Mouse (Mus musculus) midbrain, embryonic 15.5 days (tissue): ENCODE measurements around the gene Agap1. TPM values are rescaled to one million over a fixed set of nuclear protein-coding genes. Genes with fewer than 3 reads are reported as not detected.

Experiments
- ATAC-seq: fragments of 200-750 bp; cut with Nextera tagmentation; replicated peaks from 2 replicates; pipeline ENCODE4 v1.8.0; 2017; ENCODE audit warnings: moderate TSS enrichment
- H3K27ac ChIP-seq: fragments of 300-500 bp; sonication (generic); 2 replicates; pipeline ENCODE4 v1.5.1; 2015; ENCODE audit warnings: mild to moderate bottlenecking, inconsistent platforms
- H3K27me3 ChIP-seq: fragments of 300-500 bp; sonication (generic); replicated peaks from 2 replicates; pipeline ENCODE4 v1.6.1; 2015; ENCODE audit warnings: inconsistent platforms
- H3K36me3 ChIP-seq: fragments of 300-500 bp; sonication (generic); replicated peaks from 2 replicates; pipeline ENCODE4 v1.6.1; 2015; ENCODE audit warnings: inconsistent platforms
- H3K4me1 ChIP-seq: fragments of 300-500 bp; sonication (generic); 2 replicates; pipeline ENCODE4 v1.6.1; 2015; ENCODE audit warnings: inconsistent platforms
- H3K4me2 ChIP-seq: fragments of 300-500 bp; sonication (generic); 2 replicates; pipeline ENCODE4 v1.6.1; 2015; ENCODE audit warnings: inconsistent platforms, mild to moderate bottlenecking, moderate library complexity
- H3K4me3 ChIP-seq: fragments of 300-500 bp; sonication (generic); 2 replicates; pipeline ENCODE4 v1.5.1; 2015; ENCODE audit warnings: mild to moderate bottlenecking, inconsistent platforms
- H3K9ac ChIP-seq: fragments of 300-500 bp; sonication (generic); 2 replicates; pipeline ENCODE4 v1.6.1; 2015; ENCODE audit warnings: mild to moderate bottlenecking, inconsistent platforms
- H3K9me3 ChIP-seq: fragments of 300-500 bp; sonication (generic); 2 replicates; pipeline ENCODE4 v1.6.1; 2016; ENCODE audit warnings: inconsistent platforms
- WGBS: fragments of 180-500 bp; shearing (Covaris S2); methylation state at CpG from one replicate; pipeline ENCODE4 v1.1.7; 2015; ENCODE audit warnings: mixed read lengths; 5-methylcytosine and 5-hydroxymethylcytosine counted together
- polyA plus RNA-seq: library from polyadenylated mRNA; unstranded; fragments of >200 nt; fragmentation: Nextera tagmentation; extraction: Ambion mirVana; gene quantifications from 2 replicates; pipeline ENCODE4 v1.2.1, GENCODE M21; 2015

Gene Agap1
- polyA plus RNA-seq, 1 experiment from 2014 or later, result 63.6 TPM

DNA sequence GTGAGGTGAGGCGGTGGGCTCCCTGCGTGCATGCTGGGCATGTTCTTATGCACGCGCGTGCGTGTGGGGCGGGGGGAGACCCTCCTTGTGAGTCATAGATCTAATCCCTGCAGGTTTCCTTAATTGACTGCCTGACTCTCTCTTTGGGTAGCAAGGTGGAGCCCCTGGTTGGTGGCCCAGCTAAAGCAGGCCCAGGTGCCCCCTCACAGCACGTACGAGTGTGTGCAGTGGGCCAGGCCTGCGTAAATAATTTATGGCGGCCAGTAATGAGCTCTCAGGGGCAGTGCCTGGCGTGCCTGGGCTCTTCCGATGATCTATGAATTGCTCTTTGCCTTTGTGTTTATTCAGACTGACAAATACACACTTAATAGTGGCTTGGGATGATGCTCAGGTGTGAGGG is 86.5 kb downstream of the Agap1 start:
- H3K4me1 ChIP-seq, result peaks cover 34% of the 10 kb centered on the region
- peak overlapping the region; percentile 12; the same call in 1 of the 2 replicates for H3K9ac ChIP-seq
- H3K27me3 ChIP-seq, result no peaks in the 10 kb centered on the region
- H3K4me2 ChIP-seq, result no peak overlapping the region
- 27% methylated on average over 13 of the region's 13 CpGs for WGBS
- H3K4me3 ChIP-seq, result no peak overlapping the region
- H3K36me3 ChIP-seq, result no peaks in the 10 kb centered on the region
- no peaks in the 10 kb centered on the region for H3K9me3 ChIP-seq
- peak; percentile 84 for ATAC-seq
- peak overlapping the region; percentile 68 for H3K27ac ChIP-seq

DNA sequence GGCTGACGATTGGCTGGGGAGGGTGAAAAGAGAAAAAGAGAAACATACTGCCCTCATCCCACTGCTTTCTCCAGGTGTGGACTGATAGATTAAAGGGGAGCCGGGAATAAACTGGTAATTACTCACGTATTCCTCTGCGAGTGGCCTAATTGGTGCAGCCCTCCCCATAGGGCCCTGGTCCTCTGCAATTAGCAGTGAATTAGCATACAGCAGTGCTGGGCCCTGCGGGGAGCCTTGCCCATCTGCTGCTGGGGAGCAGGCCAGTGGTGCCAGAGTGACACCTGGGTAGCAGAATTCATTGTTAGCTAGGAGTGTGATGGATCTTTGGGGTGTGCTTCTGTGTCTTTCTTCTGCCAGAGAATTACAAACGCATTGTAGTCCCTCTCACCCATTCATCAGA is 87.9 kb downstream of the Agap1 start:
- 24% methylated on average over 6 of the region's 6 CpGs for WGBS
- Histone ChIP-seq H3K4me2 (no peak overlapping the region), H3K9ac (no peak overlapping the region), H3K27ac (peak overlapping the region; percentile 40), H3K4me1 (peaks cover 39% of the 10 kb centered on the region), H3K27me3 (no peaks in the 10 kb centered on the region), H3K36me3 (no peaks in the 10 kb centered on the region), H3K9me3 (no peaks in the 10 kb centered on the region), H3K4me3 (no peak overlapping the region)
- 0 out of 2 replicates have a peak, but pooled peaks have one; percentile 34 for ATAC-seq

DNA sequence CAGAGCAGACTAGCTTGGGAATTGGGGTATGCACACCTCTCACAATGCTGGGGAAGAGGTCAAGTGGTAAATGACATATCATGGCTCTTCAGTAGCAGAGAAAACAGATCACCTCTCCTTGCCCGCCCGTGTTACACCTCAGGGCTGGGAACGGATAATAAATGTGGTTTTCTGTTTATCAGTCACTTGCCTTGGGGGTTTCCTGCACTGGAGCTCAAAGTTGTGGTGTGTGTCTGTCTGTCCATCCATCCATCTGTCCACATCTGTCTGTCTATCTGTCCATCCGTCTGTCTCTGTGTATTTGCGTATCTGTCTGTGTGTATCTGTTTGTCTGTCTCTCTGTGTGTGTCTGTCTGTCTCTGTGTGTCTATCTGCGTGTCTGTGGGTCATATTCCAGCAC is 88.7 kb downstream of the Agap1 start:
- H3K4me3 ChIP-seq, result no peak overlapping the region
- ATAC-seq, result no peak
- H3K27me3 ChIP-seq, result no peaks in the 10 kb centered on the region
- no peak overlapping the region for H3K27ac ChIP-seq
- no peaks in the 10 kb centered on the region for H3K36me3 ChIP-seq
- H3K4me2 ChIP-seq, result no peak overlapping the region
- H3K9ac ChIP-seq, result no peak overlapping the region
- 95% methylated on average over 6 of the region's 6 CpGs for WGBS
- no peaks in the 10 kb centered on the region for H3K9me3 ChIP-seq
- H3K4me1 ChIP-seq, result peaks cover 47% of the 10 kb centered on the region

DNA sequence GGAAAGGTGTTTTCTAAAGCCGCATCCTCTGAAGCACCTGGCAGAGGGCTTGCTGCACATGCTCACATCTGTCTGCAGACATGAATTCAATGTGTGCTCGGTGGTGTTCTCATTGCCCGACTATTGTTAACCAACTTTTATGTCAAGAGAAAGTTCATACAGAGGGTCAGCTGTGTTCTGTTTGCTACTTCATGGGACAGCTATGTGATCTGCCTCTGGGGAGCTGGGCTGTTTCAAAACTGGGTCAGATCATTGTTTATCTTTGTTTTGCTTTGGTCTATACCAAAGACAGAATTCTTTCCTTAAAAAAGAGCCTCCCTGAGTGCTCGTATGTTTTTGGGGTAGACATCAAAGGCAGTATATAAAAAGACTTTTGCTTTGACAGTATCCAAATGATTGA is 89.5 kb downstream of the Agap1 start:
- Histone ChIP-seq H3K9ac (no peak overlapping the region), H3K27ac (no peak overlapping the region), H3K4me1 (peaks cover 55% of the 10 kb centered on the region), H3K4me2 (no peak overlapping the region), H3K9me3 (no peaks in the 10 kb centered on the region), H3K36me3 (no peaks in the 10 kb centered on the region), H3K4me3 (no peak overlapping the region), H3K27me3 (no peaks in the 10 kb centered on the region)
- 90% methylated on average over 4 of the region's 4 CpGs for WGBS
- no peak for ATAC-seq

DNA sequence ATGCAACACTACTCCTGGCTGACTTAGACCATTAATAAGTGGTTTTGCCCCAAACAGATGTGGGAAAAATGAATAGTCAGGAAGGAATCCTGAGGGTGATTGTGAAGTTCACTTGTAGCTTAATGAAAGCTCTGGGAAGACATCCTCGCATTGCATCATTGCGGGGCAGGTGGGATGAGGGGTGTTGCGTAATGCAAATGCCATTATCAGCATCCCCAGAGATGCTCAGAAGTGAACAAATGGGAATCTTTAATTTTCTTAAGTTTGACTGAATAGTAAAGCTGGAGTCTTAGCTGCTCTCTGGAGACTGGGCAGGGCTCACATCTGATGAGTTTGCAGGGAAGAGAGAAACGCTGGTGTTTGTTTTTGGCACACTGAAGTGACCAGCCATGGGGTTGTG is 90.5 kb downstream of the Agap1 start:
- no peak overlapping the region for H3K4me2 ChIP-seq
- H3K4me3 ChIP-seq, result no peak overlapping the region
- no peaks in the 10 kb centered on the region for H3K27me3 ChIP-seq
- 75% methylated on average over 4 of the region's 4 CpGs for WGBS
- peaks cover 62% of the 10 kb centered on the region for H3K4me1 ChIP-seq
- no peak for ATAC-seq
- H3K9ac ChIP-seq, result no peak overlapping the region
- H3K36me3 ChIP-seq, result no peaks in the 10 kb centered on the region
- no peaks in the 10 kb centered on the region for H3K9me3 ChIP-seq
- H3K27ac ChIP-seq, result no peak overlapping the region

DNA sequence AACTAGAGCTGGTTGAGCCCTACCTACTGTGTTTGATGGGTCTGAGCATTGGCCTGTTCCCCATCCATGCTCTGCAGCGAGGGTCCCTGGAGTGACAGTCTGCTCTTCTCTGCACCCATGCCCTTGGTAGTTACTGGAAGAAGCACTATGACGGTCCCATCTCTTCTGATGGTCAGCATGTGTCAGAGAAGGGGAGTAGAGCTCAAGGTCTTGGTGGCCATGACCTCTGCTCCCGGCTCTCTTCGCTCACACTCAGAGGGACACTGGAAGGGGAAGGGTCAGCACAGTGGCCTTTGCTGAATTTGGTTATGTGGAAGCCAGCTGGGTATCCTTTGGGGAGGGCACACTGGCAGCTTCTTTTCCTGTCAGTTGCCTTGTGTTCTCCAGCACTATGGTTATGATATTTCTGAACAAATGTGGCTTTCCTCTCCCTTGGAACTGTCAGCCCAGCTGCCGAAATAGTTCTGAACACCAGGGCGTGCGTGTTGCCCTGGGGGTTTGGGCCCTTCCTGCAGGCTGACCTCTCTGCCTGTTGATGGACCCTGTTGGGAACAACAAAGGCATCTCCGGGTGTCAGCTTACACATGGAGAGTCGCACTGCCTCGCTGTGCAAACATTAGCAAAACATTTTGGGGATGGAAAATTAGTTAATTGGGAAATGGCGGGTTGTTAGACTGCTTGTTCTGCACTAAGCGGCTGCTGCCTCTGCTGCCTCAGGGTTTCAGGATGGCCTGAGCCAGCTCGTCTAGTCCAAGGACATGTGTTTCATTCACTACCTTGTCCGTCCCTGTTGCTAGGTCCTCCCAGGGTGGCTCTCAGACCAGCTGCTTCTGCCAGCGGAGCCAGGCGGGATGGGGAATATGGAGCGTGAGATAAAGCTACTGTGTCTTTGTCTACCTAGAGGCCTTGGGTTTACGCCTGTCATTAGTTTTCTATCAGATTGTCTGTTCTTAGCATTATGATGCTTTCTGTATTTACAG is 93.2 kb downstream of the Agap1 start:
- peak overlapping the region; percentile 53 for H3K27ac ChIP-seq
- ATAC-seq, result 0 out of 2 replicates have a peak, but pooled peaks have one; percentile 3
- H3K4me1 ChIP-seq, result peaks cover 53% of the 10 kb centered on the region
- 0 out of 2 replicates have a peak overlapping the region, but pooled peaks have one; percentile 3 for H3K9ac ChIP-seq
- 35% methylated on average over 18 of the region's 18 CpGs for WGBS
- H3K36me3 ChIP-seq, result no peaks in the 10 kb centered on the region
- no peaks in the 10 kb centered on the region for H3K9me3 ChIP-seq
- no peak overlapping the region for H3K4me2 ChIP-seq
- H3K4me3 ChIP-seq, result no peak overlapping the region
- no peaks in the 10 kb centered on the region for H3K27me3 ChIP-seq

DNA sequence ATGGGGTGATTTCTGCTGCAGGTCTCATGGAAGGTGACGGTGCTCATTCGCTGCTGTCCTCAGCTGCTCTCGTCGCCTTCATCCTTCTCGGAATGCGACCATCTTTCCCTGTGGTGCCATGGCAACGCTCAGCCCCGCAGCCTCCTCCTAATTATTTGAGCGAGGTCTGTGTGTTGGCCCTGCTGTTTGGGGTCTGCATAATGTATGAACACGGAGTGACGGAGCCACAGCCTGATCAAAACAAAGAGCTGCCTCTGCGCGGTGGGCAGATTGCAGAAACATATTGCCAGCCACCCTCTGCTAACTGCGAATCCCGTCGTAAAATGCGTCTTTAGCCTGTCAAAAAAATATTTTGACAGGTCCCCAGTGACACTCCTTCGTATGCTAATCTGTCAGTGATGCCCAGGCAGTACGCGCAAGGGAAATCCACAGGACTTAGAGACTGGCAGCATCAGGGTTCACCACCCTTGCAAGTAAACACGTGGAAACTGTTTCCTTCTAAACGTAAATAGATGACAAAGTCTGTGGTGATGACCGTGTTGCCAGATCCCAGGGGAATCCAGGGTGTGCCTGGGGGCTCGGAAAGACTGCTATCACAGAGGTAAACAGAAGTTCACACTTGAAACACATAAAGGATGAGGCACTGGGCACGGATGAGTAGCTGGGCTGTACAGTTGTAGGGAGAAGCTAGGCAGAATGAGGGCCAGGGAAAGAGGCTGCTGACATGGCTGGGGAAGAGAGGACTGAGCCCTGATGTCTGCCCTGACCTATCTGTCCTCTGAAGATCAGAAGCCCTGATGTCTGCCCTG is 95.7 kb downstream of the Agap1 start:
- peak overlapping the region; percentile 82 for H3K27ac ChIP-seq
- peak overlapping the region; percentile 45 for H3K4me2 ChIP-seq
- H3K9ac ChIP-seq, result peak overlapping the region; percentile 13; the same call in 1 of the 2 replicates
- peaks cover 48% of the 10 kb centered on the region for H3K4me1 ChIP-seq
- no peaks in the 10 kb centered on the region for H3K36me3 ChIP-seq
- H3K27me3 ChIP-seq, result no peaks in the 10 kb centered on the region
- no peaks in the 10 kb centered on the region for H3K9me3 ChIP-seq
- peak overlapping the region; percentile 7 for H3K4me3 ChIP-seq
- ATAC-seq, result peak; percentile 92
- 5% methylated on average over 25 of the region's 25 CpGs for WGBS

DNA sequence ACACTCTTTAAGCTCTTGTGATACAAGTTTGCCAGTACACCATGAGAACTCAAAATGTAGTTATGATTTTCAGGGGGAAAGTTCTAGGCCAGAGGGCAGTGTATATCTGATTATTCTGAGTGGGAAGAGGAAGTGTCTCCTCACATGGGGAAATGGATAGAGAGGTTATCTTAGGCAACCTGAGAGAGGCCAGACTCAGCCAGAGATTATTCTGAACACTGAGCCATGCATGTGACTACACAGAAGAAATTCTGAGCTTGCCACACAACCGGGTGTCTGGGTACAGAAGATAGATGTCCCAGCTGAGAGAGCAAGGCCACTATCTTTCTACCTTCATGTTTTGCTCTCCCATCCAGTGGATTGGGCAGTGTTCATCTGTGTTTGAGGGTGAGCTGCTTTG is 97.9 kb downstream of the Agap1 start:
- no peak overlapping the region for H3K27ac ChIP-seq
- no peaks in the 10 kb centered on the region for H3K27me3 ChIP-seq
- WGBS, result 93% methylated on average over 1 of the region's 1 CpGs
- no peak overlapping the region for H3K4me3 ChIP-seq
- no peak overlapping the region for H3K4me2 ChIP-seq
- H3K4me1 ChIP-seq, result peaks cover 44% of the 10 kb centered on the region
- H3K9me3 ChIP-seq, result no peaks in the 10 kb centered on the region
- H3K9ac ChIP-seq, result no peak overlapping the region
- H3K36me3 ChIP-seq, result no peaks in the 10 kb centered on the region
- no peak for ATAC-seq

DNA sequence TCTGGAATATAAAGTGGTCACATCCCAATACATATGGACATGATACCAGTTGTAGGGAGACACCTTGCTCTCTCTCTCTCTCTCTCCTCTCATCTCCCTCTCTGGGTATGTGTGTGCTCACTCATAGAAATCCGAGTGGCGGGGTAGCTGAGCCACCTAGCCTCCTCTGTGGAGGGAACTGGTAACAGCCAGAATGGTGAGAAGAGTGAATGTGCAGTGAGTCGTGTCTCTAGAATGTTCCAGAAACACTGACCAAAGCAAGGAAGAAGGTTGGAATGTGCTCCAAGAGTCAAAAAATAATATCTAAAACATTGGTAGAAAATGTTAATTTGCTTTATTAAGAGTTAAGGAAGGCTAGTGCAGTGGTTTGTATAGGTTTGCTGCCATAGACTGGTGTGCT is 99.2 kb downstream of the Agap1 start:
- H3K4me3 ChIP-seq, result no peak overlapping the region
- no peaks in the 10 kb centered on the region for H3K36me3 ChIP-seq
- H3K27me3 ChIP-seq, result no peaks in the 10 kb centered on the region
- H3K9ac ChIP-seq, result no peak overlapping the region
- no peak for ATAC-seq
- WGBS, result 94% methylated on average over 3 of the region's 3 CpGs
- H3K27ac ChIP-seq, result no peak overlapping the region
- peaks cover 32% of the 10 kb centered on the region for H3K4me1 ChIP-seq
- no peaks in the 10 kb centered on the region for H3K9me3 ChIP-seq
- H3K4me2 ChIP-seq, result no peak overlapping the region

DNA sequence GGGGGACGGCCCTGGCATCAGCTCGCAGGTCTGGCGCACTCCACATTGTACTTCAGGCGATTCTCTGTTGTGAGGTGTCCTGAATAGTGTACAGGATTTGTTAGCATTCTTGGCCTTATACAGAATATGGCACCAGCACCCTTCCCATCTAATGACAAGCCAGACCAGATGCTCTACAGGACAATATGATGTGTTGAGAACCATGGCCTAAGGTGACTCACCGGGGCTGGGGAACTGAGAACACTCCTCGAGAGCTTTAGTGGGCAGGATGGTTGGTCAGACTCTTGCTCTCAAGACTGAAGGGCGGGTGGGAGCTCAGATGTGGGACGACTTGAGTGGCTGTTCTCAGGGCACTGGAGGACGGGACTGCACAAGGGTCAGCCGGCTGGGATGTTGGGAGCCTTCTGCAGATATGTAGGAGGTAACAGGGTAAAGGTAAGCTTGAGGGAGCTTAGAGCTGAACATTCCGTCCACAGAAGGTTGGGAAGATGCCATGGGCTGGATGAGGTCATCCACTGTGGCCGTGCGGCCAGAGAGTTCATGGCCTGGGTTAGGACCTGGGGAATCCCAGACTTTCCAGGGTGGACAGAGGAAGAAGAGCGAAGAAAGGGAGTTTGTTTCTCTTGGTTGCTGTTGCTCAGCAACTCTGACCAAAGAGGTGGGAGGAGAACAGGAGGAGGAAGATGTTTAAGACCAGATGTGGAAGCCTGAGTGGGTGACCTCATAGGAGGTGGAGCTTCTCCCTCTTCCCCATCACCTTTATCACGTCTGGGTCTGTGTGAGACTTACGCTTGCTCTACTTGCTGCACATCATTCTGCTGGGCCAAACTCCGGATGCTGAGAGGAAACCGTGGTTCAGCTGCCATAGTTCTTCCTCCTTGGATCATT is 100.6 kb downstream of the Agap1 start:
- WGBS, result 91% methylated on average over 18 of the region's 18 CpGs
- H3K4me1 ChIP-seq, result peaks cover 22% of the 10 kb centered on the region
- ATAC-seq, result no peak

DNA sequence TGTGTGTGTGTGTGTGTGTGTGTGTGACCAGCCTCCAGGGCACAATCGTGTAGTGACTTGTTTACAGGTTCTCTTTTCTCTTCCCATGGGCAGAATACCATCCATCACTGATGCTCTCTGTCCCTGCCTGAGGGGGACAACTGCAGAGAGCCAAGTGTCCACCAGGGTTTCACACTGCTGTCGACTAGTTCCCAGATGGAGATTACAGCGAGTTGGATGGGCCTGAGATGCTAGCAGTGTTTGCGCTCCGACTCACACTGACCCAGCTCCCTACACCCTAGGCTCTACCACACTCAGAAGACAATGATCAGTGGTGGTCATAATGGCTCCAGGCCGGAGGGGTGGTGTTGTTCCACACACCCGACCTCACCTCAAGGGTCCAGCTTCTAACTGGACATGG is 101.4 kb downstream of the Agap1 start:
- no peak overlapping the region for H3K9ac ChIP-seq
- H3K36me3 ChIP-seq, result no peaks in the 10 kb centered on the region
- H3K9me3 ChIP-seq, result no peaks in the 10 kb centered on the region
- ATAC-seq, result no peak
- H3K4me1 ChIP-seq, result peaks cover 14% of the 10 kb centered on the region
- H3K27me3 ChIP-seq, result no peaks in the 10 kb centered on the region
- no peak overlapping the region for H3K4me3 ChIP-seq
- H3K27ac ChIP-seq, result no peak overlapping the region
- no peak overlapping the region for H3K4me2 ChIP-seq
- WGBS, result 84% methylated on average over 7 of the region's 7 CpGs

More for the DNA sequence above, 100.6 kb downstream of the Agap1 start:
- Histone ChIP-seq H3K9ac (no peak overlapping the region), H3K9me3 (no peaks in the 10 kb centered on the region), H3K36me3 (no peaks in the 10 kb centered on the region), H3K4me2 (no peak overlapping the region), H3K27ac (no peak overlapping the region), H3K4me3 (no peak overlapping the region), H3K27me3 (no peaks in the 10 kb centered on the region)
